Mouse (Mus musculus) olfactory bulb, adult 2 months (tissue): ENCODE data around the gene Bysl. TPM values are rescaled to one million over a fixed set of nuclear protein-coding genes. Genes with fewer than 3 reads are reported as not detected.
"Not testable (repeated sequence)": the region's sequence is repeated elsewhere in the genome, so short reads cannot be mapped to it uniquely, and the experiment has no call there.

Experiments used
- H3K27ac ChIP-seq: fragments of 200-500 bp; 2 replicates; pipeline ENCODE4 v1.5.1; 2012; ENCODE audit warnings: low read depth, low read length; ENCODE audit not compliant: insufficient read depth
- H3K4me1 ChIP-seq: fragments of 200-500 bp; 2 replicates; pipeline ENCODE4 v1.6.1; 2012; ENCODE audit warnings: low read length; ENCODE audit not compliant: control insufficient read depth, insufficient read depth
- H3K4me3 ChIP-seq: fragments of 200-500 bp; 2 replicates; pipeline ENCODE4 v1.5.1; 2012; ENCODE audit warnings: mild to moderate bottlenecking, low read depth, low read length, moderate library complexity; ENCODE audit not compliant: insufficient read depth
- CTCF ChIP-seq: fragments of 200-500 bp; IDR thresholded peaks from 2 replicates; pipeline ENCODE4 v1.5.1; 2012; ENCODE audit warnings: low read depth, mild to moderate bottlenecking, low read length, moderate library complexity; ENCODE audit not compliant: insufficient read depth
- POLR2A ChIP-seq: fragments of 200-500 bp; IDR thresholded peaks from 2 replicates; pipeline ENCODE4 v1.6.1; 2012; ENCODE audit warnings: mild to moderate bottlenecking, low read depth, low read length, moderate library complexity; ENCODE audit not compliant: insufficient read depth
- whole genome bisulfite sequencing: fragments of 180-500 bp; shearing (Covaris S2); methylation state at CpG from one replicate; pipeline ENCODE4 v1.1.7; 2018; 5-methylcytosine and 5-hydroxymethylcytosine counted together
- polyA plus RNA-seq: library from polyadenylated mRNA; stranded (reverse); fragments of >200 nt; gene quantifications from 2 replicates; pipeline ENCODE4 v1.2.4, GENCODE M21; 2012; ENCODE audit warnings: low replicate concordance; ENCODE audit not compliant: missing spikeins, insufficient read depth, insufficient read length

Bysl gene
- polyA plus RNA-seq, 1 experiment, result not detected

- TF ChIP-seq POLR2A (no peak), CTCF (no peak)
- H3K27ac ChIP-seq, result no peak overlapping the region
- no peak overlapping the region for H3K4me3 ChIP-seq
- WGBS, result 93% methylated on average over 11 of the region's 11 CpGs
- H3K4me1 ChIP-seq, result peaks cover 8% of the 10 kb centered on the region
These were observed 9.0 kb downstream of the Bysl start for GRCm38 (mm10) chr17:47602289-47602688.

- 92% methylated on average over 10 of the region's 10 CpGs for WGBS
- Histone ChIP-seq H3K4me3 (no peak overlapping the region), H3K4me1 (peaks cover 10% of the 10 kb centered on the region), H3K27ac (no peak overlapping the region)
- TF ChIP-seq POLR2A, result no peak
- no peak for TF ChIP-seq CTCF
These were observed 9.9 kb downstream of the Bysl start for GRCm38 (mm10) chr17:47601389-47601755.

DNA sequence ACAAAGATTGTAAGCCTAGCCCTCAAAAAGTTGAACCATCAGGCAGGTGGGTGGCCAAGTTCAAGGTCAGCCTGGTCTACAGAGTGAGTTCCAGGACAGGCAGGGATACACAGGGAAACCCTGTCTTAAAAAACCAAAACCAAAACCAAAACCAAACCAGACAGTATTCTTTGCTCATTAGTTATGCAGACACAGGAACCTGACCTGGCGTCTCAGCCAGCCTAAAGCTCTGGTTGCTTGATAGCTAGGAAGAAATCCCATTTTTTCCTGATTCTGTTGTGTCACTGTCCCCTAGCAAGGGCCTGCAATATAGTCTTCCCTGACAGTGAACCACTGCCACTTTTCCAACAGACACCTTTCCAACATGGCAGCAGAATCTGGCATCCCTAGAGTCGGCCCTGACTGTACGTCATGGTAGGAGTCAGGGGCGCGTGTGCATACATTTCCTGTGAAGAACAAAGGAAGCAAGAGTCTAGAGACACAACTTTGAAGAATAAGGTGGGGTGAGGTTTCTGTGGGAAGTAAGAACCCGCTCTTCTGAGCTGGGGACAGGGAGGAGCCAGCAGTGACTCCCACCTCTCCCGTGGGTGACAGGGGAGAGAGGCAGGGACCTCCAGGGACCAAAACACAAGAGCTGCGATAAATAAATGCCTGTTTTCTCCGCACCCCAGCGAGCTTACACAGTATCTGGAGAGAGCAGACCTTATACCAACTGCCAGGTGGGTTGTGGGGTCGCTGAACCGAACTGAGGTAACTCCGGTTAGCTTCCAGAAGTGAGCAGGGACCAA lies 10.5 kb downstream of the Bysl start:
- H3K4me1 ChIP-seq, result peaks cover 16% of the 10 kb centered on the region
- TF ChIP-seq POLR2A (no peak), CTCF (no peak)
- 84% methylated on average over 13 of the region's 13 CpGs for WGBS
- H3K4me3 ChIP-seq, result no peak overlapping the region
- H3K27ac ChIP-seq, result no peak overlapping the region

DNA sequence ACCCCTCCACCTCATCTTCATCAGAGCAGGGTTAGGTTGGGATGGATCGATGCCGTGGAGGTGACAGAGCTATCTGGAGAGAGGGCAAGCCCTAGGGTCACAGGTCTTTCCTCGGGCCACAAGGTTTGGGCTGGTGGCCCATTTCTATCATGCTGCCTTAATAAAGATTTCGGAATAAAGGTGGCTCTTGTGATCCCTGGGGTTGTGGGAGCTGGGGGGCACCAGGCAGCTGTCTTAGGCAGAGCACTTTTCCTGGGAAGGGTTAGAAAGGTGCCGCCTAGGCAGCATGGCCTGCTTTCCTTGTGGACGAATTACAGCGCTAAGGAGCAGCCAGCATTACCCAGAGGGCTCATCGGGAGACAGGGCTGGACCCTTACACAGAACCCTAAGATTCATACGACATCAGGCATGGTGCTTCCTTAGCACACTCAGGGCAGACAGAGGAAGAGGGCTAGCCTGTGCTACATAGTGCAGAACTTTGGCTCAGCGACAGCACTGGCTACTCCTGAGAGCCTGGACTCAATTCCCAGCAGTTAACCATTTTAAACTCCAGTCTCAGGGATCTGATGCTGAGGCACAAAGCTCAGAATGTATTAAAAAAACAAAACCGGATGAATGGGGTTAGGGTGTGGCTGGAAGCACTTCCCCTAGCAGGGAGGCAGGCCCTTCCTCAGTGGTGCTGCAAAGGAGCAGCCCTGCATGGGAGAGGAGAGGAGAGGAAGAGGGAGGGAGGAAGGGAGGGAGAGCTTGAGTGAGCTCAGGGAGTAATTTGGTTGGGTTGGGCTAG lies 11.6 kb downstream of the Bysl start:
- Histone ChIP-seq H3K4me1 (peaks cover 25% of the 10 kb centered on the region), H3K4me3 (no peak overlapping the region), H3K27ac (no peak overlapping the region)
- TF ChIP-seq POLR2A (no peak), CTCF (no peak)
- 76% methylated on average over 11 of the region's 11 CpGs for WGBS

DNA sequence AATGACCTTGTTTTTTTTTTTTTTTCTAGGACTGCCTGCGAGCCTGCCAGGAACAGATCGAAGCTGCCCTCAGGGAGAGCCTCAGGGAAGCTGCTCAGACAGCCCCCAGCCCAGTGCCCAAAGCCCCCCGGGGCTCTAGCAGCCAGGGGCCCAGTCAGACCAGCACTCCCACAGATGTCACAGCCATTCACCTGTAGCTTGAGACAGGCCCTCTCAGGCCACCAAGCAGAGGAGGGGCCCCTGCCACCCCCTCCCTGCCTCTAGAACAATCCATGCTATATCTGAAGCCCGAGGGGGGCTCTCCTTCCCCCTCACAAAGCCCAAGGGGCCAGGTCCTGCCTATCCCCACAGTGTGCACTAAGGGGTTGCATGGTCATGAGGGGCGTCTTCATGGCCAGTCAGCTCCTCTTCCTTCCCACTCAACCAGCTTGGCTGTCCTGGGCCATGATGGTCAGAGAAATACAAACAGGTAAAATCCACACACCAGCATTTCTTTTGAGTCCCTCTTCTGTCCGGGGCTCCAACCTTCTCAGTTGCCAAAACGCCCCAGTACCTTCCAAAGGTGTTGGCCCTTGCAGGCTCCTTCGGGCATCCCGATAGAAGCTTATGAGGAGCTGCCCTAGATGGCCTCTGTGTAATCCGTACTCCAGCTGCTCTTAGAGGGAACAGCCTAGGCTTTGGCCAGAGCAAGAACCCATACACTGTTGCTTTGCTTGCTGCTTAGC lies 12.6 kb downstream of the Bysl start:
- peaks cover 28% of the 10 kb centered on the region for H3K4me1 ChIP-seq
- H3K4me3 ChIP-seq, H3K27ac ChIP-seq: not testable (repeated sequence)
- WGBS, result 86% methylated on average over 10 of the region's 10 CpGs

GRCm38 (mm10) chr17:47597838-47598579 lies 13.3 kb downstream of the Bysl start:
- Histone ChIP-seq H3K4me1 (peaks cover 30% of the 10 kb centered on the region), H3K27ac (no peak overlapping the region), H3K4me3 (no peak overlapping the region)
- WGBS, result 15% methylated on average over 10 of the region's 10 CpGs
- peak; percentile 58; the same call in 1 of the 2 replicates for TF ChIP-seq CTCF
- no peak for TF ChIP-seq POLR2A

DNA sequence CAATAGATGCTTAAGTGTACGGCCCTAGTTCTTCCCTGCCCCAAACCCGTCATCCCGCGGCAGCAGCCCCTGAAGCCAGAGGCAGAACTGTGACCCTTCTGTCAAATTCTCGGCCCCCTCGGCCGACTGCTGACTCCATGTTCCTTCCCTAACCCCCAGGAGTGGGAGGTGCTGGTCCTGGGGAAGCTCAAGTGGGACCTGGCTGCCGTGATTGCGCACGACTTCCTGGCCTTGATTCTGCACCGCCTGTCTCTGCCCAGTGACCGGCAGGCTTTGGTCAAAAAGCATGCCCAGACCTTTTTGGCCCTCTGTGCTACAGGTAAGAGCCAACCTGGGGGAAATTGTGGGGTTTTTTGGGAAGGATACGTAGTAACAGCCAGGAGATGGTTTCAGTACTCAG lies 14.0 kb downstream of the Bysl start:
- peaks cover 30% of the 10 kb centered on the region for H3K4me1 ChIP-seq
- H3K27ac ChIP-seq, result no peak overlapping the region
- 75% methylated on average over 13 of the region's 13 CpGs for WGBS
- TF ChIP-seq POLR2A, result no peak
- TF ChIP-seq CTCF, result no peak
- no peak overlapping the region for H3K4me3 ChIP-seq

DNA sequence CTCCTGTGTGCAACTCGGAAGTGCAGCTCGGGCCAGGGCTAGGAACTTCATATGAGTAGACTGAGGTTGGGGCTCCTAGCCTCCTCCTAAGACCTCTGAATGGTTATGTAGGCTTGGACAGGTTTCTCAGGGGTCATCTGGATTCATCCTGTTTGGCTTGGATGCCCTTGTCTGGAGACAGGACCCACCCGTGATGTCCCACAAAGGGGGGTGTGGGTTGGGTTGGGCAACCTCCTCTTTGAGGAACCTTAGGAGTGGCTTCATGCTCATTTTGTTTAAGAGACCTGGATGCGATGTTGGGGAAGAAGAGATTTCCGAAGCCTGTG lies 14.5 kb downstream of the Bysl start:
- Histone ChIP-seq H3K4me1 (peaks cover 30% of the 10 kb centered on the region), H3K4me3 (no peak overlapping the region), H3K27ac (no peak overlapping the region)
- WGBS, result 83% methylated on average over 5 of the region's 5 CpGs
- TF ChIP-seq POLR2A (no peak), CTCF (no peak)
